Mouse (Mus musculus): ENCODE measurements around the gene Bmp7.

- TF ChIP-seq CTCF (IDR thresholded peaks at IDR 0.05; ENCODE audit: low read depth, low read length) (no peak), TAL1 (conservative IDR thresholded peaks at IDR 0.05; ENCODE audit: low read depth, low read length) (no peak), GATA1 (IDR thresholded peaks at IDR 0.05; ENCODE audit: borderline replicate concordance, low read length) (no peak), POLR2AphosphoS5 (IDR thresholded peaks at IDR 0.05; ENCODE audit: insufficient replicate concordance, low read depth, low read length) (no peak)
These were observed 25.1 kb upstream of the Bmp7 start for GRCm38 (mm10) chr2:172965249-172965648.

Measured in G1E (cell line).